Mouse (Mus musculus) cerebellum, adult 2 months (tissue): ENCODE results near the gene Ankrd9. TPM values are rescaled to one million over a fixed set of nuclear protein-coding genes. Genes with fewer than 3 reads are reported as not detected.

Experiments used
- DNase-seq, 2 experiments: peaks; one replicate each; pipeline ENCODE4 v3.0.0; 2021
- H3K27ac ChIP-seq: fragments of 200-500 bp; 2 replicates; pipeline ENCODE4 v1.5.1; 2012; ENCODE audit warnings: low read length, control low read depth, inconsistent platforms; ENCODE audit not compliant: insufficient read depth
- H3K27me3 ChIP-seq: fragments of 200-500 bp; 2 replicates; pipeline ENCODE4 v1.6.1; 2012; ENCODE audit warnings: inconsistent platforms, mild to moderate bottlenecking, low read length, moderate library complexity; ENCODE audit not compliant: control insufficient read depth, insufficient read depth
- H3K4me1 ChIP-seq: fragments of 200-500 bp; 2 replicates; pipeline ENCODE4 v1.6.1; 2011; ENCODE audit warnings: low read length; ENCODE audit not compliant: control insufficient read depth, insufficient read depth
- H3K4me3 ChIP-seq: fragments of 200-500 bp; replicated peaks from 2 replicates; pipeline ENCODE3; 2011; ENCODE audit warnings: mild to moderate bottlenecking, low read depth, low read length, control low read depth; ENCODE audit not compliant: insufficient read depth
- CTCF ChIP-seq: fragments of 200-500 bp; IDR thresholded peaks from 2 replicates; pipeline ENCODE4 v1.5.1; 2011; ENCODE audit warnings: low read depth, mild to moderate bottlenecking, control low read depth, low read length, moderate library complexity, borderline replicate concordance; ENCODE audit not compliant: insufficient read depth
- POLR2A ChIP-seq: fragments of 200-500 bp; IDR thresholded peaks from 2 replicates; pipeline ENCODE4 v1.6.1; 2011; ENCODE audit warnings: low read length, control low read depth, borderline replicate concordance; ENCODE audit not compliant: insufficient read depth
- WGBS: fragments of 180-500 bp; shearing (Covaris S2); methylation state at CpG from one replicate; pipeline ENCODE4 v1.1.7; 2018; 5-methylcytosine and 5-hydroxymethylcytosine counted together
- polyA plus RNA-seq: library from polyadenylated mRNA; depleted of rRNA; stranded (reverse); fragments of >200 nt; gene quantifications from 2 replicates; pipeline ENCODE4 v1.2.3, GENCODE M21; 2012; rRNA removed

Ankrd9 gene
- polyA plus RNA-seq, result 53.3 and 54.8 TPM in 2 replicates

DNA sequence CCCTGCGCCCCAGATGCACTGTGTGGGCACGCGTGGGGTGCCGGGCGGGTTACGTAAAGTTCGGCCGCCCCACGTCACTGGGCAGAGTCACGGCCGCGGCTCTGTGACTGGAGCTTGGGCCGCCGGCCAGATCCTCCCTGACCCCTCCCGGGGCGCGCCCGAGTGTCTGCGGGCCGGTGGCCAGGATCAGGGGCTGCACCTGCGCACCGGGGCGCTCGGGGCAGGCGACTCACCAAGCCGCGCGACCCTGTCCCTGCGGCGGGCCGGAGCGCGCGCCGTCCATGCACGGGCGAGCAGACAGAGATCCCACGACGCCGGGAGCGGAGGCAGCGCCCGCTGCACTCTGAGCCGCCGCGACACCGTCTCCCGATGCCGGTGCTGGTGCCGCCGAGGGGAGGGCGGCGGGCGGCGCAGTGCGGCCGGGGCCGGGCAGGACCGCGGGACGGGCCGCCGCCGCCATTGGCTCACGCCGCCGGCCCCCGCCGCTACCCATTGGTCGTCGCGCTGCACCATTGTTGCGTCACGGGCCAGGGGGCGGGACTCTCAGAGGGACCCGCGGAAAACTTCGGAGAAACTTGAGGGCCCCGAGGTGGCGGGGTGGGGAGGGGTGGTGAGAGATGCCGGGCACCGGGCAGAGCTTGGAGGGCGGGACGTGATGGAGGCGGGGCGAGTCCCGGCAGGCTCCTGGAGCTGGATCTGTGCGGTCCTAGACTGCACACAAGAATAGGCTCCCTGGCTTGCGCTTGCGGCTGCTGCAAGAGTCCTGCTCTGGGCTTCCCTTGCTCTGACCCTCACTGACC lies at the start of gene Ankrd9:
TSS of gene Ankrd9 (minus strand) at position 434 of the 800 bp plus-strand sequence.
- Histone ChIP-seq H3K4me1 (peaks cover 37% of the 10 kb centered on the region), H3K27ac (peak within 1 kb of the TSS; percentile 97), H3K27me3 (no peaks in the 10 kb centered on the region), H3K4me3 (peak within 1 kb of the TSS; percentile 92)
- under 1% methylated on average over 88 of the region's 90 CpGs for WGBS
- DNase-seq, result peak; percentile 93
- TF ChIP-seq CTCF (no peak), POLR2A (peak; percentile 55)

DNA sequence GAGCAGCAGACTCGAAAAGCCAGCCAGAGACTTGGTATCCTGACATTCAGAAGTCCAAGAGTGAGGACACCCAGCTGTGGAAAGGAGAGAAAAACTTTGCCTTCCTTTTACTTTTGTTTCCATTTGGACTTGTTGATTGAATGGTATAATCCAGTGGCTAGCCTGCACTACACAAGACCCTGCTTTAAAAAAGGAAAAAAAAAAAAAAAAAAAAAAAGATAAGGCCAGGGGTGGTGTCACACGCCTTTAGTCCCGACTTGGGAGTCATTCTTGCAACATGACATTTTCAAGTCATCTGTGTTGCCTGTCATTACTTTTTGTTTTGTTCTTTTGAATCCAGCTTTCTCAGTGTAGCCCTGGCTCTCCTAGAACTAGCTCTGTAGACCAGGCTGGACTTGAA lies 42.7 kb upstream of the Ankrd9 start:
- Histone ChIP-seq H3K27ac (no peak overlapping the region), H3K4me1 (no peaks in the 10 kb centered on the region), H3K4me3 (no peak overlapping the region), H3K27me3 (no peaks in the 10 kb centered on the region)
- WGBS, result 59% methylated on average over 3 of the region's 3 CpGs
- TF ChIP-seq POLR2A (no peak), CTCF (no peak)
- no peak for DNase-seq

DNA sequence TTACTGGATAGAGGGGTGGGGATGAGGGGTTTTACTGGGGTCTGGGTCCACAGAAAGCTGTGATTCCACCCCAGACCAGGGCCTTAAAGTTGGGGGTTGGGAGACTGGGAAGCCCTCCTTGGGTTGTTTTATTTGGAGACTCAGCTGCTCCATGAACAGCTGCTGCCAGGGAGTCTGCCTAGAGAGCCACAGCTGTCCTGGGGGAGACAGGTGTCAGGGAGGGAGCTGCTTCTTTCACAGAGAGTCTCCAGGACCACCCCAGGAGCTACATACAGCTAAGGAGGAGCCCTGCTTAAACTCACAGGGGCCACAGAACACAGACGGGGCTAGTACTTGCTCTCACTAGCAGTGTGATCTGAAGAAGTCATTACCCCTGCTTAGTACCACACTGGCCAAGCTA lies 42.3 kb upstream of the Ankrd9 start:
- TF ChIP-seq CTCF, result no peak
- TF ChIP-seq POLR2A, result no peak
- no peaks in the 10 kb centered on the region for H3K27me3 ChIP-seq
- H3K4me3 ChIP-seq, result no peak overlapping the region
- no peak overlapping the region for H3K27ac ChIP-seq
- WGBS, result 32% methylated on average over 1 of the region's 1 CpGs
- no peak for DNase-seq
- H3K4me1 ChIP-seq, result no peaks in the 10 kb centered on the region

DNA sequence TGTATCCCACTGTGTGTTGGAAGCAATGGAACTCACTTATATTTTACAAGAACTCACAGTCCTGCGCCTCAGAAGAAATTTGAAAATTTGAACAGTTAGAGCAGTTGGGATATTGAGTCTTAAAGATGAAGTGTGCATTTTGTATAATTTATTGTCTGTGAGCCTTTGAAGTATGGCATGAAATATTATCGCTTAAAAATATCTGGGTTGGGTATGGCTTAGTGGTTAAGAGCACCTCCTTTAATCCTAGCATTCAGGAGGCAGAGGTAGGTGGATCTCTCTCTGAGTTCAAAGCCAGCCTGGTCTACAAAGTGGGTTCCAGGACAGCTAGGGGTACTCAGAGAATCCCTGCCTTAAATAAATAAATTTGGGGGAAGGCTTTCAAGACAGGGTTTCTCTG lies 40.2 kb upstream of the Ankrd9 start:
- no peaks in the 10 kb centered on the region for H3K27me3 ChIP-seq
- H3K27ac ChIP-seq, result no peak overlapping the region
- DNase-seq, result no peak
- 89% methylated on average over 2 of the region's 2 CpGs for WGBS
- H3K4me3 ChIP-seq, result no peak overlapping the region
- H3K4me1 ChIP-seq, result no peaks in the 10 kb centered on the region
- TF ChIP-seq POLR2A (no peak), CTCF (no peak)

DNA sequence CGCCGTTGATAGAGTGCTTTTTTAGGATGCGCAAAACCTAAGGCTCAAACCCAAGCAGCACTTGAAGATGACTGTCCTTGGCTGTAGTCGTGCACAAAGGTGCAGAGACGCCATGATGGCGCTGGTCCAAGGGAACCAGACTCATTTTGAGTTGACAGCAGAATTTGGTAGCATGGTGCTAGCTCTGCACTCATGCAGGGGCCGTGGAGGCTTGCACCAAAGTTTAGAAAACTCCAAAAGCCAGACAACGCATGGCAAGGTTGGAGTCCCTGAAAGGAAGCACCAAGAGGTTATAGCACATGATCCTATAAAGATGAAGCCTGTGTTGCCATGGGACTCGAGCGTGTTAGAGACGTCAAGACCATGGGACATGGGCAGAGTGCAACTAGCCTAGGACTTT lies 39.2 kb upstream of the Ankrd9 start:
- H3K27me3 ChIP-seq, result no peaks in the 10 kb centered on the region
- no peak for TF ChIP-seq POLR2A
- TF ChIP-seq CTCF, result no peak
- H3K4me3 ChIP-seq, result no peak overlapping the region
- no peaks in the 10 kb centered on the region for H3K4me1 ChIP-seq
- no peak for DNase-seq
- WGBS, result 87% methylated on average over 11 of the region's 11 CpGs
- H3K27ac ChIP-seq, result no peak overlapping the region

DNA sequence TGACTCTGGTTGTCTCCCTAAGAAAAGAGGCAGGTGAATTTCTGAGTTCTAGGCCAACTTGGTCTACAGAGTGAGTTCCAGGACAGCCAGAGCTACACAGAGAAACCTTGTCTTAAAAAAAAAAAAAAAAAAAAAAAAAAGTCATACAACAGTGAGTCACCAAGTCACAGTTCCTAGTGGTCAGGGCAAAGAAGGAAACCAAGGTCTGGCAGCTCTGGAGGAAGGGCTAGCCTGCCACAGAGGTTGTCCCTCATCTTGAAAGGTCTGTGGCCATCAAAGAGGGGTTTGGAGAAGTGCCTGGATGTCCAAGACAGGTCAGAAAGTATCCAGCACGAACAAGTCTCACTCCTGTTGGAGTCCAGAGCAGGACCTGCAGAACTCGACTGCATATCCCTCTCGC lies 38.0 kb upstream of the Ankrd9 start:
- no peak for DNase-seq
- Histone ChIP-seq H3K27ac (no peak overlapping the region), H3K4me3 (no peak overlapping the region), H3K4me1 (no peaks in the 10 kb centered on the region), H3K27me3 (no peaks in the 10 kb centered on the region)
- WGBS, result 89% methylated on average over 3 of the region's 3 CpGs
- TF ChIP-seq POLR2A (no peak), CTCF (no peak)

DNA sequence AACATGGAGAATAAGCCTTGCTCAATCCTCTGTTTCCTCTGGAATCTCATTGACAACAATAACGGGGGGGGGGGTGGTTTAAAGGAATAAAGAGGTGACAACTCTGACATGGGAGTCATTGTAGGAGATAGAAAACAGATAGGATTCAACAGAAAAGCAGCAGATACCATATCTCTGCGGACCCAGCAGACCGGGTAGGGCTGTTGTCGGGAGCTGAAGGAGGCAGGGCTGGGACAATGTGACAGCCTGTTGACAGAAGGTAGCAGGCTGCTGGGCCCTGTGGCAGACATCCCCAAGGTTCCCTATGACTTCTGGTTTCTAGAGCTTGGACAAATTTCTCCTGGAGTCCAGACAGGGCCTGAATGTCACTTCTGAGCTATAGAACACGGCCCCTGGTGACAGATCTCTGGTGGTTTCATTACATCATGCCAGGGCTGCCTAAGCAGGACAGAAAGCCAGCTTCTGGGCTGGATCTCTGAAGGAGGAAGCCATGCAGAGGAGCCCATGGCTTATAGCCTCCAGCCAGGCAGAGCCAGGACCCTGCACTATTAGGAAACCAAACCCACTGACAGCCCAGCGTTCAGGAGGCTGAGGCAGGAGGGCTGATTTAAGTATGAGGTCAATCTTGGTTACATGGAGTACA lies 30.9 kb upstream of the Ankrd9 start:
- H3K27me3 ChIP-seq, result no peaks in the 10 kb centered on the region
- H3K4me1 ChIP-seq, result peaks cover 12% of the 10 kb centered on the region
- no peak overlapping the region for H3K4me3 ChIP-seq
- no peak for TF ChIP-seq CTCF
- TF ChIP-seq POLR2A, result no peak
- WGBS, result 81% methylated on average over 6 of the region's 6 CpGs
- DNase-seq, result no peak
- H3K27ac ChIP-seq, result no peak overlapping the region
